Mouse (Mus musculus) heart, postnatal 10 days (tissue): ENCODE data around the gene Macrod2. TPM values are rescaled to one million over a fixed set of nuclear protein-coding genes. Genes with fewer than 3 reads are reported as not detected.
A peak's percentile ranks its signal among the peaks of the same experiment; 100 is the strongest.

ENCODE experiments used
- DNase-seq, 2 experiments: peaks; one replicate each; pipeline ENCODE4 v3.0.0; 2021
- intact Hi-C: fragments of 180-260 bp; cut with DNase I; formaldehyde crosslinking; loops from one replicate; pipeline ENCODE4 v1.15.1; 2025
- total RNA-seq, 2 experiments: library from RNA; stranded (reverse); gene quantifications; 2 replicates each; pipeline ENCODE4 v1.2.3; 2021

The Macrod2 gene
- total RNA-seq, 2 experiments from 2014 or later = 8.5 to 9.9 TPM

- intact Hi-C loops = no loop called here
- DNase-seq = no peak
These were observed 380.5 kb downstream of the Macrod2 start for GRCm38 (mm10) chr2:140775448-140776101.

GRCm38 (mm10) chr2:140778212-140778611, 383.1 kb downstream of the Macrod2 start:
- intact Hi-C loops = no loop called here
- no peak for DNase-seq

GRCm38 (mm10) chr2:140783041-140783440, 387.9 kb downstream of the Macrod2 start:
- DNase-seq = no peak
- intact Hi-C loops = no loop called here

GRCm38 (mm10) chr2:140784626-140785025, 389.5 kb downstream of the Macrod2 start:
- DNase-seq = no peak
- intact Hi-C loops = no loop called here

GRCm38 (mm10) chr2:140790363-140790762, 395.3 kb downstream of the Macrod2 start:
- no peak for DNase-seq
- intact Hi-C loops = no loop called here

GRCm38 (mm10) chr2:140793886-140794608, 398.9 kb downstream of the Macrod2 start:
- DNase-seq = no peak
- intact Hi-C loops = no loop called here

- DNase-seq = no peak
- intact Hi-C loops = no loop called here
These were observed 416.6 kb downstream of the Macrod2 start for GRCm38 (mm10) chr2:140811693-140812092.

- DNase-seq = no peak
- intact Hi-C loops = no loop called here
These were observed 424.4 kb downstream of the Macrod2 start for GRCm38 (mm10) chr2:140819391-140820120.

- intact Hi-C loops = no loop called here
- no peak for DNase-seq
These were observed 427.3 kb downstream of the Macrod2 start for GRCm38 (mm10) chr2:140822378-140822777.

- intact Hi-C loops = no loop called here
- no peak for DNase-seq
These were observed 431.1 kb downstream of the Macrod2 start for GRCm38 (mm10) chr2:140826241-140826640.

- intact Hi-C loops = no loop called here
These were observed 433.8 kb downstream of the Macrod2 start for GRCm38 (mm10) chr2:140828859-140829258.

GRCm38 (mm10) chr2:140830086-140830485, 435.0 kb downstream of the Macrod2 start:
- intact Hi-C loops = no loop called here
- DNase-seq = no peak

More at GRCm38 (mm10) chr2:140828859-140829258, 433.8 kb downstream of the Macrod2 start:
- no peak for DNase-seq

- intact Hi-C loops = no loop called here
- no peak for DNase-seq
These were observed 444.3 kb downstream of the Macrod2 start for GRCm38 (mm10) chr2:140839371-140839770.

GRCm38 (mm10) chr2:140839880-140840279, 444.8 kb downstream of the Macrod2 start:
- peak; percentile 37 to 45 for DNase-seq
- intact Hi-C loops = no loop called here

- no peak for DNase-seq
- intact Hi-C loops = no loop called here
These were observed 448.9 kb downstream of the Macrod2 start for GRCm38 (mm10) chr2:140844030-140844429.

GRCm38 (mm10) chr2:140847817-140848428, 452.8 kb downstream of the Macrod2 start:
- no peak for DNase-seq
- intact Hi-C loops = no loop called here

GRCm38 (mm10) chr2:140853538-140853937, 458.4 kb downstream of the Macrod2 start:
- intact Hi-C loops = no loop called here
- DNase-seq = no peak

- intact Hi-C loops = no loop called here
- no peak for DNase-seq
These were observed 466.2 kb downstream of the Macrod2 start for GRCm38 (mm10) chr2:140861356-140861755.

GRCm38 (mm10) chr2:140862736-140863135, 467.6 kb downstream of the Macrod2 start:
- DNase-seq = no peak
- intact Hi-C loops = no loop called here

GRCm38 (mm10) chr2:140865636-140866035, 470.5 kb downstream of the Macrod2 start:
- no peak for DNase-seq
- intact Hi-C loops = no loop called here

GRCm38 (mm10) chr2:140867116-140867515, 472.0 kb downstream of the Macrod2 start:
- DNase-seq = no peak
- intact Hi-C loops = no loop called here
